Mouse (Mus musculus) heart, postnatal 0 days (tissue): ENCODE data around the gene Dnajc6.

Experiments used
- CTCF ChIP-seq: IDR thresholded peaks from 2 replicates; pipeline ENCODE4 v1.5.1; 2016; ENCODE audit warnings: antibody characterized with exemption, control low read depth, low read depth
- EP300 ChIP-seq: IDR thresholded peaks from 2 replicates; pipeline ENCODE4 v1.6.1; 2016; ENCODE audit warnings: antibody characterized with exemption, low read depth

DNA sequence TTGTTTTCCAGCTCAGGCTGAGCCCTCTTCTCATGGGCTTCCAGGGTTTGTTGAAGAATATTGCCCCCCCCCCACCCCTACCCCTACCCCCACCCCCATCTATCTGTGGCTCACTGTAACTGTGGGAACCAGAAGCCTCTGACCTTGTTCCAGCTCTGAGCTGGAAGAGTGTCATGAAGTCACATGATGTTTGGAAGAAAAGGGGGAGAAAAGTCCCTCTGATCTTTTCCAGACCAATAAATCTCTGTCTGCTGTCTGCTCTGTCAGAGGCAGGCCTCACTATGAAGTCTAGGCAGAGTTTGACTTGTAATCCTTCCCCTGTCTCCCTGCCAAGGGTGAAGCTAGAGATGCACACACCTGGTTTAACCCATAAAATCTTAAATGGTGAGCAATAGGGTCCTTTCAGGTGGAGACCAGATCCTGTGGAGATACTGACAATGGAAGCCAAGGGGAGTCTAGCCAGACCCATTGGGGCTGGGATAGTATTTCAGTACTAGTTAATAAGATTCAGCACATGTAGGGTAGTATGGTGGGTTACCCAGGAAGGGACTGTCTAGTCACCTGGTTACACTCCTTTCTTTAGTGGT, 2.7 kb upstream of the Dnajc6 start:
- no peak for TF ChIP-seq EP300
- TF ChIP-seq CTCF = no peak
